Mouse (Mus musculus) limb, embryonic 11.5 days (tissue): ENCODE measurements around the gene Gm3286. TPM values are rescaled to one million over a fixed set of nuclear protein-coding genes. Genes with fewer than 3 reads are reported as not detected.
"Not testable (repeated sequence)": the region's sequence is repeated elsewhere in the genome, so short reads cannot be mapped to it uniquely, and the experiment has no call there.

Source experiments
- ATAC-seq: fragments of 200-750 bp; cut with Nextera tagmentation; 2 replicates; pipeline ENCODE4 v1.8.0; 2017; ENCODE audit warnings: low read depth; ENCODE audit not compliant: insufficient number of reproducible peaks, low FRiP score, low TSS enrichment
- DNase-seq: peaks from one replicate; pipeline ENCODE4 v3.0.0-alpha.2; 2015; ENCODE audit warnings: low spot score
- H3K27ac ChIP-seq: fragments of 300-500 bp; sonication (generic); replicated peaks from 2 replicates; pipeline ENCODE4 v1.5.1; 2014; ENCODE audit warnings: low read depth, mild to moderate bottlenecking, low read length
- H3K27me3 ChIP-seq: fragments of 300-500 bp; sonication (generic); 2 replicates; pipeline ENCODE4 v1.6.1; 2014; ENCODE audit warnings: mild to moderate bottlenecking, low read length, mixed read lengths; ENCODE audit not compliant: control insufficient read depth, insufficient read depth
- H3K36me3 ChIP-seq: fragments of 300-500 bp; sonication (generic); 2 replicates; pipeline ENCODE4 v1.6.1; 2014; ENCODE audit warnings: mild to moderate bottlenecking, low read length, moderate library complexity, mixed read lengths; ENCODE audit not compliant: control insufficient read depth, insufficient read depth
- H3K4me1 ChIP-seq: fragments of 300-500 bp; sonication (generic); 2 replicates; pipeline ENCODE4 v1.6.1; 2014; ENCODE audit warnings: low read length, mixed read lengths; ENCODE audit not compliant: control insufficient read depth, insufficient read depth
- H3K4me2 ChIP-seq: fragments of 300-500 bp; sonication (generic); 2 replicates; pipeline ENCODE4 v1.6.1; 2014; ENCODE audit warnings: low read depth, mild to moderate bottlenecking, moderate library complexity; ENCODE audit not compliant: severe bottlenecking
- H3K4me3 ChIP-seq: fragments of 300-500 bp; sonication (generic); 2 replicates; pipeline ENCODE4 v1.5.1; 2014; ENCODE audit warnings: low read depth, low read length
- H3K9ac ChIP-seq: fragments of 300-500 bp; sonication (generic); 2 replicates; pipeline ENCODE4 v1.6.1; 2014; ENCODE audit warnings: mild to moderate bottlenecking, low read length
- H3K9me3 ChIP-seq: fragments of 300-500 bp; sonication (generic); 2 replicates; pipeline ENCODE4 v1.6.1; 2016; ENCODE audit warnings: low read length; ENCODE audit not compliant: control insufficient read depth
- polyA plus RNA-seq: library from polyadenylated mRNA; unstranded; fragments of >200 nt; fragmentation: Nextera tagmentation; extraction: Ambion mirVana; gene quantifications from 2 replicates; pipeline ENCODE4 v1.2.1, GENCODE M21; 2014

The Gm3286 gene
- polyA plus RNA-seq = not detected in 2 replicates

- DNase-seq, H3K9ac ChIP-seq, H3K36me3 ChIP-seq, H3K4me2 ChIP-seq, H3K4me1 ChIP-seq, H3K9me3 ChIP-seq, H3K4me3 ChIP-seq, H3K27ac ChIP-seq, H3K27me3 ChIP-seq, ATAC-seq: not testable (repeated sequence)
Measured at GRCm38 (mm10) chr5:95510458-95510857, at the start of gene Gm3286. TSS of gene Gm3286 (plus strand) at chr5:95510758.

Other genes starting within 250 kb of the Gm3286 start
- gene Gm10424, start 238.0 kb upstream of the Gm3286 start, polyA plus RNA-seq = not detected in 2 replicates
- not detected in 2 replicates for gene Gm3259, start 204.8 kb upstream of the Gm3286 start, polyA plus RNA-seq
- gene D5Ertd577e, start 54.0 kb upstream of the Gm3286 start, polyA plus RNA-seq = not detected in 2 replicates
- not detected in 2 replicates for gene Gm7971, start 84.1 kb downstream of the Gm3286 start, polyA plus RNA-seq
- not detected in 2 replicates for gene Gm7978, start 225.4 kb downstream of the Gm3286 start, polyA plus RNA-seq
- not detected in 2 replicates for gene Gm7982, start 231.3 kb downstream of the Gm3286 start, polyA plus RNA-seq